Mouse (Mus musculus) macrophage (primary cell): ENCODE results near the gene Acsl3. TPM values are rescaled to one million over a fixed set of nuclear protein-coding genes. Genes with fewer than 3 reads are reported as not detected.
A peak's percentile ranks its signal among the peaks of the same experiment; 100 is the strongest.

ENCODE experiments used
- H3K27ac ChIP-seq: fragments of 350-480 bp; formaldehyde crosslinking; 2 replicates; pipeline ENCODE4 v1.9.0; 2021
- H3K36me3 ChIP-seq: fragments of 350-480 bp; formaldehyde crosslinking; 2 replicates; pipeline ENCODE4 v1.9.0; 2021; ENCODE audit errors: inconsistent target
- H3K4me3 ChIP-seq: fragments of 350-480 bp; formaldehyde crosslinking; 2 replicates; pipeline ENCODE4 v1.9.0; 2021; ENCODE audit errors: inconsistent target
- H3K79me2 ChIP-seq: fragments of 350-480 bp; formaldehyde crosslinking; 2 replicates; pipeline ENCODE4 v1.9.0; 2021; ENCODE audit errors: inconsistent target
- WGBS: methylation state at CpG from one replicate; pipeline ENCODE4 v1.1.7; 2026; ENCODE audit warnings: inconsistent platforms; ENCODE audit not compliant: missing documents; 5-methylcytosine and 5-hydroxymethylcytosine counted together
- polyA plus RNA-seq: library from polyadenylated mRNA; stranded (reverse); fragments of 250-400 nt; gene quantifications from 3 replicates; pipeline ENCODE4 v1.2.4, GENCODE M21; 2018; ENCODE audit warnings: inconsistent platforms

Acsl3 gene
- polyA plus RNA-seq, 1 experiment from 2014 or later = 64.8 TPM

- Histone ChIP-seq H3K36me3 (peaks cover 6% of the 10 kb centered on the region; the same call in 1 of the 2 replicates), H3K4me3 (no peak overlapping the region), H3K27ac (peak overlapping the region; percentile 87), H3K79me2 (no peaks in the 10 kb centered on the region)
- WGBS = 22% methylated on average over 14 of the region's 14 CpGs
Measured at GRCm38 (mm10) chr1:78702282-78702963, 44.8 kb downstream of the Acsl3 start.

DNA sequence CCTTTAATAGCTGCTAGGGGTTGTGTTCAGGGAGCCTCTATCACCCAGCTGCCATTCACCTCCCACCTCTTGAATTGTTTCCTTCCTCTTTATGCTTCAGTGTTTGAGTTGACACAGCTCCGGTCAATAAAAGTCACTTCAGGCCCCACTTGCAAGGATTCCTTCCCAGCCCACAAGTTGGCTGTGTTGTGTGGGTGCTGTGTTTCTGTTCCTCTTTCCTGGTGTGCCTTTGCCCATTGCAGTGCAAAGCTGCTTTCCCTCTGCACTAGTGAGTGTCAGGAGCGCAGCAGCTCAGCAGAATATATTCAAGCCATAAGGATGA is 45.3 kb downstream of the Acsl3 start:
- Histone ChIP-seq H3K4me3 (no peak overlapping the region), H3K36me3 (peaks cover 6% of the 10 kb centered on the region; the same call in 1 of the 2 replicates), H3K79me2 (no peaks in the 10 kb centered on the region), H3K27ac (peak overlapping the region; percentile 87)
- WGBS = 8% methylated on average over 2 of the region's 2 CpGs

DNA sequence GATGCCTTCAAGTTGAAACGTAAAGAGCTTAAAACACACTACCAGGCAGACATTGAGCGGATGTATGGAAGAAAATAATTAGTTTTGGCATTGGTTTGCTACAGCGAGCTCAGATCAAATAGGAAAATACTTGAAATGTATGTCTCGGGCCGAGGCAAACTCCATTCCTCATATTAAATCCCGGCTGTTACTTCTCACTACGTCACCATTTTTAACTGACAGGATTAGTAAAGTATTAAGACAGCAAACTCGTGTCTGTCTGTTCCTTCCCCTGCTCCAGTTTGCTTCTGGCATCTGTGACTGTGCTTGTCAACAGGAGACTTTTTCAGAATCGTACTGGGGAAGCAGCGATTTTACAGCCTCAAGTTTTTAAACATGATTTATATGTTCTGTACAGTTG is 48.7 kb downstream of the Acsl3 start:
- 95% methylated on average over 10 of the region's 10 CpGs for WGBS

DNA sequence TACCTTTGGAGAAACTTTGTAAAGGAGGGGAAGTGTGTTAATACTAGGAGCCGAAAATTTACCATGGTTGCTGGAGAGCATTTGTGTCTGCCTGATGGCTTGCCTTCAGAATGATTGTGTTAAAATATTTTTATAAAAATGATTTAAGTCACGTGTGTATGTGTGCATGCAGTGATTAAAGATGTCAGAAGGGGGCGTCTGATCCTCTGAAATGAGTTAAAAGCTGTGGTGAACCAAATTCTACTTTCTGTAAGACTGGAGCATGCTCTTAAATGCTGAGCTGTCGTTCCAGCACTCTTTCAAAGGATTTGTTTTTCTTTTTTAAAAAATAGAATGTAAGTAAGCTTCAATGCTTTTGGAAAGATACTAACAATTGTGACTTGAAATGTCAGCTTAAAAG is 49.7 kb downstream of the Acsl3 start:
- Histone ChIP-seq H3K27ac (no peak overlapping the region), H3K79me2 (no peaks in the 10 kb centered on the region), H3K4me3 (no peak overlapping the region), H3K36me3 (no peaks in the 10 kb centered on the region)
- 62% methylated on average over 4 of the region's 4 CpGs for WGBS

More for the DNA sequence above, 48.7 kb downstream of the Acsl3 start:
- Histone ChIP-seq H3K36me3 (no peaks in the 10 kb centered on the region), H3K4me3 (no peak overlapping the region), H3K79me2 (no peaks in the 10 kb centered on the region), H3K27ac (no peak overlapping the region)

DNA sequence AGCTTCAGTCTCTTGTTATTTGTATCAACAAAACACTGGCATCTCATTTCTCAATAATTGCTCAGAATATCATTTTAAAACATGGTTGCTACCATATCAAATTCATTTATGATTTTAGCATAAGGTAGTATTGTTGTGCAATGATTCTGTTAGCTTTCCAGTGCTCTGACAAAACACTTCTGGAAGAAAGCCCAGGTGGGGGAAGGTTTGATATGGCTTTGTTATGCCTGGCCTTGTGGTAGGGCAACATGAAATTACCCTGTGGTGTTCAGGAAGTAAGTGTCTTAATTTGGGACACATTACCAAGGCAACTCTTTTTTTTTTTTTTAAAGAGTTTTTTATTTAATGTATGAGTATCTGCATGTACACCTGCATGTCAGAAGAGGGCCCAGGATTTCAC is 52.4 kb downstream of the Acsl3 start:
- Histone ChIP-seq H3K79me2 (no peaks in the 10 kb centered on the region), H3K27ac (no peak overlapping the region), H3K4me3 (no peak overlapping the region), H3K36me3 (no peaks in the 10 kb centered on the region)

- H3K27ac ChIP-seq = no peak overlapping the region
- WGBS = 62% methylated on average over 5 of the region's 5 CpGs
Measured at GRCm38 (mm10) chr1:78710613-78711329, 53.1 kb downstream of the Acsl3 start.

DNA sequence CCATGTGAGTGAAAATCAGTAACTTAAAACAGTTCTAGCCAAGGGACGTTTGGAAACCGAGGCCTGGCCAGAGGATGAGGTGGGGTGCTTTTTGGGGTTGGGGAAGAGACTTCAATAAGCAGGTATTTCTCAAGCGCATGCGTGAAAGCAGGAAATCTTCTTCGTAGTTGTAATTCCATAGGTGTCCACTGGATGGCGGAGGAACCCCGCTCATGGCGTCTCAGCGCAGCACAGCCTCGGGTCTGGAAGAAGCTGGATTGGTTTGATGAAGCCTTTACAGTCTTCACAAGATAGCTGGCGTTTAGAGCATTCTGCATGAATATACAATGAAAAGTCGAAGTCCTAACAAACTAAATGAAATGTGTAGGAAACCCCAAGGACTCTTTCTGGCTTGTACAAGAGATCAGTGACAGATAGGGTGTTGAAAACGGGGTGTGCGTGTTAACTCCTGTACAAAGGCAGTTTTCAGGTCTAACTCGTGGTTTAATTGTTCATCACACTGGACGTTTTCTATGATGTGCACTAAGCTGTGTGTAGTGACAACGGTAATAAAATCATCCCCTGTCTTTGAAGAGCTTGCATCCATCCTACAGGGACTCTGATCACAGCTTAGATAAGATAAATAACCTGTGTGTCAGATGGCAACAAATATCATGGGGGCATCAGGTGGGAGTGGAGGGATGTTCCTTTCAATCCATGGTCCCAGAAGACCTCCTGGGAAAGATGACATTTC is 67.0 kb downstream of the Acsl3 start:
- WGBS = 13% methylated on average over 17 of the region's 17 CpGs
- Histone ChIP-seq H3K27ac (no peak overlapping the region), H3K4me3 (no peak overlapping the region), H3K36me3 (no peaks in the 10 kb centered on the region), H3K79me2 (no peaks in the 10 kb centered on the region)

More at GRCm38 (mm10) chr1:78710613-78711329, 53.1 kb downstream of the Acsl3 start:
- H3K79me2 ChIP-seq = no peaks in the 10 kb centered on the region
- no peak overlapping the region for H3K4me3 ChIP-seq
- H3K36me3 ChIP-seq = no peaks in the 10 kb centered on the region

- Histone ChIP-seq H3K79me2 (no peaks in the 10 kb centered on the region), H3K36me3 (no peaks in the 10 kb centered on the region), H3K27ac (no peak overlapping the region), H3K4me3 (no peak overlapping the region)
- 19% methylated on average over 3 of the region's 3 CpGs for WGBS
Measured at GRCm38 (mm10) chr1:78725191-78725490, 67.5 kb downstream of the Acsl3 start.

GRCm38 (mm10) chr1:78725617-78726223 is 68.1 kb downstream of the Acsl3 start:
- Histone ChIP-seq H3K27ac (no peak overlapping the region), H3K4me3 (no peak overlapping the region), H3K36me3 (no peaks in the 10 kb centered on the region), H3K79me2 (no peaks in the 10 kb centered on the region)
- 90% methylated on average over 6 of the region's 6 CpGs for WGBS

- H3K36me3 ChIP-seq = no peaks in the 10 kb centered on the region
- 82% methylated on average over 9 of the region's 9 CpGs for WGBS
- H3K27ac ChIP-seq = no peak overlapping the region
- H3K79me2 ChIP-seq = no peaks in the 10 kb centered on the region
- no peak overlapping the region for H3K4me3 ChIP-seq
Measured at GRCm38 (mm10) chr1:78730114-78730720, 72.6 kb downstream of the Acsl3 start.

- no peak overlapping the region for H3K27ac ChIP-seq
- no peaks in the 10 kb centered on the region for H3K79me2 ChIP-seq
- no peak overlapping the region for H3K4me3 ChIP-seq
- 91% methylated on average over 9 of the region's 9 CpGs for WGBS
- H3K36me3 ChIP-seq = no peaks in the 10 kb centered on the region
Measured at GRCm38 (mm10) chr1:78732290-78732689, 74.7 kb downstream of the Acsl3 start.

DNA sequence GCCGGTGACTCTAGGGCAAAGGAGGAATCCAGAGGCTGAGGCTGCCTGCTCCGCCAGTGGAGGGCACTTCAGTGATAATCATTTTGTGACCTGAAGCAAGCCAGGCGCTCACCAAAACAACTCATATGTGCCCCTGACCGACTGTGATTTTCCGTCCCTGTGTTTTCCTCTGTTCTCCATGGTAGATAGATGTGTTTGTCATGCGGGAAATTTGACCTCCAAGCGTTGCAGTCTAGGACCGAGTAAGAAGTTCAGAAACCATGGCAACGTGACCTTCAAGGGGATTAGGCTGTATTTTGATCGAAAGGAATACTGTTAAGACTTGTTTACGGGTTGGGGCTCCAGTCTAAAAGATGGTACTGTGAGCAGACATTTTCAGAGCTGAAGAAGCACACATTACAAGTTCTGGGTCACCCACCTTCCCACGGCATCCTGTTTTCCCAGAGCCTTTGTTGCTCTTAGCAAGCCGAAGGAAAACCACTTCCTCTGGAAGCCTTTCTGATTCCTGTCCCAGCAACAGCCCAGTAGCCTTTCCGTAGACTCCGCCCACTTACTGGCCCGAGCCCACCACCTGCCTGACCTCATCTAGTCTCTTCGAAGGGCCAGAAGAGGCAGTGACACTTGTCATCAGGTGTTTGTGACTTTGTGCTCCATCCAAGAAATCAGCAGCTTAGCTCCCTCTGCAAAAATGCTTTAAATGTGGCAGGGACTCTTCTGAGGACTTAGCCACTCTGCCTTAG is 76.8 kb downstream of the Acsl3 start:
- Histone ChIP-seq H3K4me3 (no peak overlapping the region), H3K36me3 (no peaks in the 10 kb centered on the region), H3K27ac (no peak overlapping the region), H3K79me2 (no peaks in the 10 kb centered on the region)
- WGBS = 65% methylated on average over 17 of the region's 17 CpGs

GRCm38 (mm10) chr1:78737646-78738045 is 80.0 kb downstream of the Acsl3 start:
- Histone ChIP-seq H3K79me2 (no peaks in the 10 kb centered on the region), H3K36me3 (no peaks in the 10 kb centered on the region), H3K27ac (no peak overlapping the region), H3K4me3 (no peak overlapping the region)
- WGBS = 85% methylated on average over 5 of the region's 5 CpGs

- Histone ChIP-seq H3K4me3 (no peak overlapping the region), H3K79me2 (no peaks in the 10 kb centered on the region), H3K36me3 (no peaks in the 10 kb centered on the region), H3K27ac (no peak overlapping the region)
- WGBS = 92% methylated on average over 11 of the region's 11 CpGs
Measured at GRCm38 (mm10) chr1:78740676-78741075, 83.1 kb downstream of the Acsl3 start.
